Mouse (Mus musculus): ENCODE measurements at regions not wholly inside any gene's neighbourhood (a gene's known extent, or its start where the extent isn't known, plus 50 kb on each side); places are given as distances from the start of the nearest gene placed in this dataset.

DNA sequence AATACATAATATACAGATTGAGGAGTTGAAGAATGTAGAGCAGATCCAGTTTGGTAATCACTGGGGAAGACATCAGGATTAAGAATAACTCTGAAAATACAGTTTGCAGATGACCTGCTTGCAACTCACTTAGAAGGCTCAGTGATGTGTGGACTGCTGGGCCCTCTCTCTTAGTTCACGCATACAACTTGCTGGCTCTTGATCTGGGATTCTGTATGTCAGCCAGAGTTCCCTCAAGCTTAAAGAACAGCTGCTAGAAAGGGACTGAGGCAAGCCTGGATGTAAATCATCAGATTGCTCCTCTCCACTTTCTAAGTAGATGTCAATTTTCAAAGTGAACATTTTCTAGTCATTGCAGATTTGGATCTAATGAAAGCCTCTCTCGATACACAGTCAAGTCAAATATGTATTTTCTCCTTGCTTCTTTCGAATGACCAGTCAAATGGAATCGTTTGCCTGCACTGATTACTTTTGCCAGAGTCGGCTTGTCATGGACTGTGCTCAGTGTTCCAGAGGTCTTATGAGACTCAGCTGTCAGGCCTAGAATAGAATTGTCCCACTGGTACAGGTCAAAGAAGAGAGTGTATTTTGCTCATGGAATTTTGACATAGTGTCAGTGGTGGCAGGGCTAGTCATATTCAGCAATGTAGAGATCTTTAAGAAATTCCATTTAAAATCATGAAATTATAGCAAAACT, 334.2 kb upstream of the Cwc22 start:
- Histone ChIP-seq H3K36me3 (replicated peaks in 1 of 2; ENCODE audit: control insufficient read depth in 1 of 2, insufficient read depth in 1 of 2, low read length in 1 of 2) (no peaks in the 10 kb centered on the region), H3K4me1 (ENCODE audit: control insufficient read depth in 1 of 2, insufficient read depth in 2 of 2) (peaks cover 0 to 3% of the 10 kb centered on the region in 2 experiments; a peak in 2 of 4 replicates), H3K4me2 (ENCODE audit: insufficient read depth, low read depth, poor library complexity, severe bottlenecking) (no peak overlapping the region), H3K27me3 (replicated peaks) (no peaks in the 10 kb centered on the region), H3K9me3 (replicated peaks; ENCODE audit: low read length) (no peaks in the 10 kb centered on the region), H3K79me2 (replicated peaks; ENCODE audit: control insufficient read depth, extremely low read depth, insufficient read depth, poor library complexity, severe bottlenecking) (no peaks in the 10 kb centered on the region), H3K4me3 (replicated peaks in 1 of 3; ENCODE audit: low read depth in 2 of 3, low read length in 2 of 3, poor library complexity in 1 of 3) (no peak overlapping the region), H3K9ac (ENCODE audit: insufficient read depth, low read depth) (no peak overlapping the region), H3K27ac (ENCODE audit: insufficient read depth, low read depth) (no peak overlapping the region)
- TF ChIP-seq CHD1 (IDR thresholded peaks at IDR 0.05; ENCODE audit: low read depth, low read length) (no peak), MAFK (IDR thresholded peaks at IDR 0.05; ENCODE audit: insufficient replicate concordance, low read length) (no peak), TCF12 (IDR thresholded peaks at IDR 0.05; ENCODE audit: low read depth, low read length) (no peak), ZNF384 (IDR thresholded peaks at IDR 0.05; ENCODE audit: low read depth, low read length) (no peak), NELFE (IDR thresholded peaks at IDR 0.05; ENCODE audit: low read depth, low read length) (no peak), NRF1 (IDR thresholded peaks at IDR 0.05; ENCODE audit: low read depth, low read length) (no peak), MAZ (IDR thresholded peaks at IDR 0.05; ENCODE audit: low read depth, low read length) (no peak), RCOR1 (conservative IDR thresholded peaks at IDR 0.05; ENCODE audit: low read depth, low read length) (no peak), MXI1 (IDR thresholded peaks at IDR 0.05; ENCODE audit: low read depth, low read length) (no peak), TBP (conservative IDR thresholded peaks at IDR 0.05; ENCODE audit: low read depth, low read length) (no peak), SMC3 (IDR thresholded peaks at IDR 0.05; ENCODE audit: low read depth, low read length) (no peak), EP300 (IDR thresholded peaks at IDR 0.05; ENCODE audit: low read length) (no peak), SIN3A (IDR thresholded peaks at IDR 0.05; ENCODE audit: low read length) (no peak), MYC (IDR thresholded peaks at IDR 0.05; ENCODE audit: low read depth, low read length) (no peak), CHD2 (IDR thresholded peaks at IDR 0.05; ENCODE audit: low read length) (no peak), BHLHE40 (IDR thresholded peaks at IDR 0.05; ENCODE audit: low read depth, low read length) (no peak), RAD21 (IDR thresholded peaks at IDR 0.05; ENCODE audit: low read depth, low read length) (no peak), CTCF (conservative IDR thresholded peaks at IDR 0.05 in 1 of 2, IDR thresholded peaks at IDR 0.05 in 1 of 2; ENCODE audit: low read depth in 2 of 2, low read length in 2 of 2) (no peak)
- in situ Hi-C loops (cut with MboI; ENCODE audit: low pct_ligation_motif_present, low pct_unique_long_range_greater_than_20kb, low sequenced_read_pairs), result no loop called here
- dilution Hi-C loops (cut with MboI; ENCODE audit: extremely low pct_ligation_motif_present, extremely low pct_unique_long_range_greater_than_20kb, low sequenced_read_pairs), result no loop called here
- DNase-seq (ENCODE audit: extremely low read depth), result no peak

DNA sequence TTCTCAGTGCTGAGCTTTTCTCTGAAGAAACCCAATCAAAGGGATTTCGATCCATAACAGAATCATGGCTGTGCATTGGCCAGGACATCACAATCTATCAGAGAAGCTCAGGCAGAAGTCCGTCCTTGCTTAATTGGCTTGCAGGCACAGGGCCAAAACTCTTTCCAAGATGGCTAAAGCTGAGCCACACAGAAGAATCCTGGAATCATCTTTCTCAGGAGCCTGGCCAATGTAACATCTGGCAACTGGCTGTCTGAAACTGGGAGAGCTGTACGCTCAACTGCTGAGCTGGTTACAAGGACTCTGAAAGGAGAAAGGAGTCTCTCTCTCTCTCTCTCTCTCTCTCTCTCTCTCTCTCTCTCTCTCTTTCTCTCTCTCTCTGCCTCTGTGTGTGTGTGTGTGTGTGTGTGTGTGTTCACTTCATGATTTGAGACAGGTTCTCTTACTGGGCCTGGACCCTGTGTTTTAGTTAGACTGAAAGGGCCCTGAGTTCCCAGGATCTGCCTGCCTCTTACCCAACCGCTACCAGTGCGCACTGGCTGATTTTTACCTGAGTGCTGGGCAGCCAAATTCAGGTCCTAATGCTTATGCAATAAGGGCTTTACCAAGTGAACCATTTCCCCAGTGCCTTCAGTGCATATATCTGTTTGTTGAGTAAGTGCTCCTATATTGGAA, 333.3 kb upstream of the Cwc22 start:
- H3K4me3 ChIP-seq (replicated peaks in 1 of 3; ENCODE audit: low read depth in 2 of 3, low read length in 2 of 3, poor library complexity in 1 of 3), result no peak overlapping the region
- dilution Hi-C loops (cut with MboI; ENCODE audit: extremely low pct_ligation_motif_present, extremely low pct_unique_long_range_greater_than_20kb, low sequenced_read_pairs) (no loop called here), in situ Hi-C loops (cut with MboI; ENCODE audit: low pct_ligation_motif_present, low pct_unique_long_range_greater_than_20kb, low sequenced_read_pairs) (no loop called here)
- H3K9ac ChIP-seq (ENCODE audit: insufficient read depth, low read depth), result no peak overlapping the region
- no peak for TF ChIP-seq NELFE (IDR thresholded peaks at IDR 0.05; ENCODE audit: low read depth, low read length)
- TF ChIP-seq PAX5 (IDR thresholded peaks at IDR 0.05; ENCODE audit: low read length), result no peak
- no peak for TF ChIP-seq SIN3A (IDR thresholded peaks at IDR 0.05; ENCODE audit: low read length)
- no peak for TF ChIP-seq HCFC1 (IDR thresholded peaks at IDR 0.05; ENCODE audit: low read depth, low read length)
- TF ChIP-seq SMC3 (IDR thresholded peaks at IDR 0.05; ENCODE audit: low read depth, low read length), result no peak
- TF ChIP-seq JUND (conservative IDR thresholded peaks at IDR 0.05; ENCODE audit: low read depth, low read length), result no peak
- no peaks in the 10 kb centered on the region for H3K36me3 ChIP-seq (replicated peaks in 1 of 2; ENCODE audit: control insufficient read depth in 1 of 2, insufficient read depth in 1 of 2, low read length in 1 of 2)
- no peaks in the 10 kb centered on the region for H3K9me3 ChIP-seq (replicated peaks; ENCODE audit: low read length)
- no peak overlapping the region for H3K27ac ChIP-seq (ENCODE audit: insufficient read depth, low read depth)
- H3K27me3 ChIP-seq (replicated peaks), result no peaks in the 10 kb centered on the region
- H3K4me1 ChIP-seq (ENCODE audit: control insufficient read depth in 1 of 2, insufficient read depth in 2 of 2), result no peaks in the 10 kb centered on the region
- H3K4me2 ChIP-seq (ENCODE audit: insufficient read depth, low read depth, poor library complexity, severe bottlenecking), result no peak overlapping the region
- no peak for DNase-seq (ENCODE audit: extremely low read depth)
- no peaks in the 10 kb centered on the region for H3K79me2 ChIP-seq (replicated peaks; ENCODE audit: control insufficient read depth, extremely low read depth, insufficient read depth, poor library complexity, severe bottlenecking)
